Mouse (Mus musculus) thymus, postnatal 14 days (tissue): ENCODE measurements at regions not wholly inside any gene's neighbourhood (a gene's known extent, or its start where the extent isn't known, plus 50 kb on each side); places are given as distances from the start of the nearest gene placed in this dataset.

Source experiments
- DNase-seq: peaks from one replicate; pipeline ENCODE4 v3.0.0; 2021

DNA sequence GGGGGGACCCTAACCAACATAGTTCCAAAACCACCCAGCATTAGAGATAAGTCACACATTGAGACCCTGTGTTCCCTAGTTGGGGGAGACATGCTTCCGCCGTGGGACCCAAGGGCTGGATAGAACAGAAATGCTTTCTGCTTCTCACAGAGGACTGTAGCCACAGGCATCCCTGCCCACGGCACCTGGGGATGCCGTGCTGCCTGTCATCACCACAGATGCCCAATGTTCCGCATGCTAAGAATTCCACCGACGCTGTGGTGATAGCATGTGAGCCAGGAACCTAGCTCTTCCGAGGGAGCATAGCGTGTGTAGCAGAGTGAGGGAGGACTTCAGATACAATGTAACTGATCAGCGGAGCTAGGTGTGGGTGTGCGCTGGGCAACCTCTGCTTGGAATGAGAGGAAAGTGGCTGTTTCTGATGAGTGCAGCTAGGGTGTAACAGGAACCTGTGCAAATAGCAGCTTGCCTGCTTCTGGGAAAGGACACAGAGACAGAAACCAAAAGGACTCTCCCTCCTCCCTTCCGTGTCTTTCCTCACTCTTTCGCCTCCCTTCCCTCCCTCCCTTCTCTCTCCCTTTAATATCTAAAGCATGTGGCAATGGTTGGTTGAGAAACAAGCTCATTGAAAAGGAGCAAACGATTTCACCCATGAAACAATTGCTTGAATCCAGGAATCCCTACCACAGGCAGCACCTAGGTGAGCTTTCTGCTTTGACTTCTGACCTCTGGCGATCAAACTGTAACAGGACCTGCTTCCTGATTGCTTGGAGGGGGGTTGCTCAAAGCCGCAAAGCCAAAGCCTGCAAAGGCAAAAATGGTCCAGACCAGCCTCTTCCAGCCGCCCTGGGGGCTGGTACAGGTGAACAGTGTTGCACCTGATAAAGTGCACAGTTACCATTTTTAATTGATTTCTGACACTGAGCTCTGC lies 102.3 kb downstream of the Gm26897 start:
- DNase-seq, result no peak

DNA sequence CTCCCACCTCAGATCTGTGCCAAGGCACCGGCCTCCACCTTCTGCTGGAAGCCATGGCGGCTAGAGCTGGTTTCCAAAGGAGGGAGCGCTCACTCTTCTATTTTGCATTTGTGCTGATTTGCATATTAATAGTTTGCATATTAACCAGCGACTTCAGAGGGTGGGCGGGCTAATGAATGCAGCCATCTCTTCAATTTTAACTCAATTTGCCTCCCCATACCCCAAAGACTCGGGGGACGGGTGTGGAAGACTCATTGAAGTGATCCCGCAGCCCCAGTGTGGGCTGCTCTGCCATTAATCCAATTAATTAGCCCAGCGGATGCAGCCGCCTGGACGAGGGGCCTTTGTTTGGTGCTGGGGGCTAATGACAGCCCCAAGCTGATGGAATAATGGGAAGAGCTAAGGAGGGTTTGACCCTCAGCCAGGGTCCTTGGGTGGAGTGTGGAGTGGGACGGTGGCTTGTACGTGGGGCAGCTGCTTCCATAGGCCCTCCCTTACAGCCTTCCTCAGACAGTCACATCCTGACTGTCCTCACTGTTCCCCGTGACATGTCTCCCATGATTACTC lies 103.0 kb downstream of the Gm26897 start:
- DNase-seq, result no peak

DNA sequence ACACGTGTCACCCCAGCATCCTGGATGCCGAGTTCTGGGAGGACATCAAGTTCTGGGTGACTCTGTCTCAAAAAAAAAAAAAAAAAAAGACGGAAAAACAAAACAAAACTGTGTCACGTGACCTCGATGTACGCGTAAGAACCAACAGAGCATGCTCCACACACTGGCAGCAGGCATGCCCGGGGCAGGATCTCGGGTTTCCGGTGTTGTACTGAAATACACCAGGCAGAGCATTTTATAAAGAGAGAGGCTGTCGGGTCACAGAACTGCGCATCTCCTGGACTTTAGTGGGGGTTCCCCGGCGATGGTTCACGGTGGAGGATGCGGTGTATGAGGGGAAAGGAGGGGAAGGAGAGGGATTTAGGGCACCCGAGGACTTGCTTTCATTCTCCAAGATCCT lies 108.7 kb downstream of the Gm26897 start:
- DNase-seq, result peak; percentile 42

DNA sequence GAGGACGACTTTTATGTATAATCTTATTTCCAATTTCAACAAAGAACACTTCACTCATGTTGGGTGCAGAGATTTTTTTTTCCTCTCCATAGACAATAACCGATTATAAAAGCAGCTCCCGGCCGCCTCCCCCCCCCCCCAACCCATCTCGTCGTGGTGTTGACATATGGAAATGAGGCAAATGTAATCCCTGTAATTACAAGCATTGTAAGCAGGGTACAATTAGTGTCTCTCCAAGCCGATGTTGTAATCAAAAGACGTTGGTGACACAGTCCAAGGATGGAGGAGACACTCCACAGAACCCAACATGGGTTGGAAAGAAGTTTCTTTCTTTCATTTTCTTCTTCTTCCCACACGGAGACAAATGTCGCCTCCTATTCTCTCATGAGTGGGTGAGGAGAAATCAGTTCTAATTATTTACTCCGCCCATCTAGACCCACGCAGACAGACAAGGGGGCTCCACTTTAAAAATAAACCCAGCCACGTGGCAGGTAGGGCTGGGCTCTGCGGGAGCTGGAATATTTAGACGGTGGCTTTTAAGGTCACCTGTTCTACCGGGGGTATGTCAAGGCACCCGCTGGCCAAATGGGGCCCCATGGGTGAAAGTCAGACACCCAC lies 110.0 kb downstream of the Gm26897 start:
- DNase-seq, result no peak

DNA sequence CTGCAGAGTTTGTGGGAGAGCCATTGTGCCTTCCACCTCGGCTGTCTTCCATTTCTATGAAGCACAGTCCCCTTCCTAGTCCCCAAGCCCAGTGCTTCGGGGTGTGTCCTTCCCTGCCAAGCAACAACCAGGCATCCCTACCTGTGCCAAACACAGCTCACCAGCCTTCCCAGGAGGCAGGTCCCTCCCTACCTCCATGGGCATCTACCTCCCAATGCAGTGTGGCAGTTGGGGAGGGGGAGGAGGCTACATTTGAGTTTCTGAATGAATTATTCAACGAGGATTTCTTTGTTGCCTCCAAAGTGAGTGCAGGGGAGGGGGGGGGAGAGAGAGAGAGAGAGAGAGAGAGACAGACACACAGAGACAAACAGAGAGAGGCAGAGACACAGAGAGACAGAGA lies 110.8 kb downstream of the Gm26897 start:
- DNase-seq, result no peak

DNA sequence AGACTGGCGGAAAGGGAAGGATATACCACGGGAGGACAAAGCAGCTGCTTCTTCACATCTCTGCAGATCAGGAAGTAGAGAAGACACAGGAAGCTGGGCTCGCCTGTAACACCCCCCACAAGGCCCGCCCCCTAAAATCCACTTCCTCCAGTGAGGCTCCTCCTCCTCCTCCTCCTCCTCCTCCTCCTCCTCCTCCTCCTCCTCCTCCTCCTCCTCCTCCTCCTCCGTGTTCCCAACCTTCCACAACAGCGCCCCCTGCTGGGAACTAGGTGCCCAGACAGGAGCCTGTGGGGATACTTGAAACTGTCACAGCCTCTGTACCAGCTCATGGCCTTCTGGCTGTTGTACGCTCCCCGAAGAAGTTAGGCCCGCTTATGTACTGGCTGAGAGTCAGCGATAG lies 115.2 kb downstream of the Gm26897 start:
- DNase-seq, result peak; percentile 8

DNA sequence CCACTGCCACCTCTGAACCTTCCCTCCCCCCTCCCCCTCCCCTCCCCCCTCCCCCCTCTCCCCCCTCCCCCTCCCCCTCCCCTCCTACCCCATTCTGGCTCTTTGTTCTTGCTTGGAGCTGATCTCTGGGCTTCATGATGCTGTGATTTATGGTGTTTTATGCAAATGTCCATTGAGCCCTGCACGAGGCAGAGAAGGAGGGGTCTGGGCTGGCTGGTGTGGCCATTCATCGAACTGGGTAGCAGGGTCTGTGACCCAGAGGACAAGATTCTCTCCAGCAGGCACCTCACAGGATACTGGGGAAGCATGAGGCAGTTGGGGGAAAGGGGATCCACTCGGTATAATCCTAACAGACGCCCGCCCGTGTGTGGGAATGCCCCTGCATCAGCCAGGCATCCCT lies 119.0 kb downstream of the Gm26897 start:
- no peak for DNase-seq

DNA sequence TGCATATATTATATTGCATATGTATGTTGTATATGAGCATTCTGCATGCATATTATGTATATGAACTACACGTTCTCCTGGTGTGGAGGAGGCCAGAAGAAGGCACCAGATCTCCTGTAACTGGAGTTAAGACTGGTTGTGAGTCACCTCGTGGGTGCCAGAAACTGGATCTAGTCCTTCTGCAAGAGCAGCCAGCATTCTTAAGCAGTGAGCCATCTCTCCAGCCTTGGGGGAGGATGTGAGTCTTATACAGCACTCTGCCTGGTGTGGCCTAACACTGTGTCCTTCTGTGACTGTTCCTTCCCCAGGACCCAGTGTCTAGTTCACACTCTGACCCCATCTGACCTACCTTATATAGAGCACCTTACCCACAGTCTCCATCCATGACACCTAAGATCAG lies 121.6 kb downstream of the Gm26897 start:
- DNase-seq, result no peak

DNA sequence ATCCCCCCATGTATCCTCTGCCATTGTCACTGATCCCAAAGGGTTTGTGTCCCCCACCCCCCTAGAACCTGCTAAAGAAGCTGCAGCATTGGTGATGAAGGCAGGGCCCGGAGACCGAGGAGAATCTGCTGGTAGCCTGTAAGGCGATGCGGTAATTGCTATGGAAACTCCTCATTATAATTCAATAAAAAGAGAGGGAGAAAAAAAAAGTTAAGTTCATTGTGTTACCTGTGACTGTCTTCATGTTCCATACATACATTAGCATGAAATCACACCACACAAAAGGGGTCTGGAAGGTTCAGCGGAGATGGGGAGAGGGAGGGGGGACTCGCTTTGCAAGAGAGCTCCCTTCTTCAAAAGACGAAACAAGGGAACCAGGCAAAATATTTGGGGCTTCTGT lies 123.5 kb downstream of the Gm26897 start:
- DNase-seq, result no peak

DNA sequence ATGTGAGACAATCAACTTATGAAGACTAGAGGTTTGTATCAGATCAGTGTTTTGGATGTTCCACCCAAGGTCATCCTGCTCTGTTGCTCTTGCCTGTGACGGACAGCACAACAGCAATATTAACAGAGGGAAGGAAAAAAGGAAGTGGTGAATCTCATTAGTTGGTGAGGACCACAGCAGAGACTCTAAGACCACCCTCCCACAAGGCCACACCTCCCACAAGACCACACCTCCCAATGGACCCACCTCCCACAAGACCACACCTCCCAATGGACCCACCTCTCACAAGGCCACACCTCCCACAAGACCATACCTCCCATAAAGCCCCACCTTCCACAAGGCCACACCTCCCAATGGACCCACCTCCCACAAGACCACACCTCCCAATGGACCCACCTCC lies 126.7 kb downstream of the Gm26897 start:
- DNase-seq, result no peak

DNA sequence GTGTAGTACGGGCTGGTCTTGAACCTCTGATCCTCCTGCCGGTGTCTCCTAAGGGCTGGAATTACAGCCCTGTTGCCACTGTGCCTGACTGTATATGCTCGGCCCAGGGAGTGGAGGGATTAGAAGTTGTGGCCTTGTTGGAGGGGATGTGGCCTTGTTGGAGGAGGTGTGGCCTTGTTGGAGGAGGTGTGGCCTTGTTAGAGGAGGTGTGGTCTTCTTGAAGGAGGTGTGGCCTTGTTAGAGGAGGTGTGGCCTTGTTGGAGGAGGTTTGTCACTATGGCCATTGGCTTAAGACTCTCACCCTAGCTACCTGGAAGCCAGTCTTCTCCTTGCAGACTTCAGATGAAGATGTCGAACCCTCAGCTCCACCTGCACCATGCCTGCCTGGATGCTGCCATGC lies 128.6 kb downstream of the Gm26897 start:
- no peak for DNase-seq

DNA sequence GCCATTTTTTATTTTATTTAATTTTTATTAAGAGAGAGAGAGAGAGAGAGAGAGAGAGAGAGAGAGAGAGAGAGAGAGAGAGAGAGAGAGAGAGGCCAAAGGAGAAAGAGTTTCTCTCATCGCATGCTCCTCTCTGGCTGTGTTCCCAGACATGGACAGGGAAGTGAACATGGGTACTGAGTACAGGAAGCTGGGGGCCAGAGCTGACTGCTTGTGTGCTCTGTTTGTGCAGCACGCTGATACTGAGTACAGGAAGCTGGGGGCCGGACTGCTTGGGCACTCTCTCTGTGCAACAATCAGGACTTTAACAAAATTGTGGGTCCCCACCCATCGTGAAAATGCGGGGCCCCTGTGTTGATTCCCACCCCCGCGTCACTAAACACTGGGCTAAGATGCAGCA lies 130.2 kb downstream of the Gm26897 start:
- no peak for DNase-seq

DNA sequence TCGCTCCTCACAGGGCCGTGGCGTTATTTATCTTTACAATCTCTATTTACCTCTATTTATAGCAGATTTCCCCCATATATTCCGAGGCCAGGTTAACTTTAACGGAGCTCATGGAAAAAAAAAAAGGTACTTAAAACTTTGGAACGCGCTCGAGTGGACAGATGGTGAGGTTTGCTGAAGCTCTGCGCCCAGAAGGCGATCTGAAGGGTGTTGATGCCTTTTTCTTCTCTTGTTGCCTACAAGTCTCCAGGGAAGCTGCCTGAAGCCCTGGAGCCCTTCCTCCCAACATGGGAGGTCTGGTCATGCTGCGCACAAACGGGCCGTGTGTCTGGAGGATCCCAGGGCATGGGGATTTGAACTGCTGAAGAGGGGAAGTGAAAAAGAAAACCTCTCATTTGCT lies 130.9 kb downstream of the Gm26897 start:
- no peak for DNase-seq

DNA sequence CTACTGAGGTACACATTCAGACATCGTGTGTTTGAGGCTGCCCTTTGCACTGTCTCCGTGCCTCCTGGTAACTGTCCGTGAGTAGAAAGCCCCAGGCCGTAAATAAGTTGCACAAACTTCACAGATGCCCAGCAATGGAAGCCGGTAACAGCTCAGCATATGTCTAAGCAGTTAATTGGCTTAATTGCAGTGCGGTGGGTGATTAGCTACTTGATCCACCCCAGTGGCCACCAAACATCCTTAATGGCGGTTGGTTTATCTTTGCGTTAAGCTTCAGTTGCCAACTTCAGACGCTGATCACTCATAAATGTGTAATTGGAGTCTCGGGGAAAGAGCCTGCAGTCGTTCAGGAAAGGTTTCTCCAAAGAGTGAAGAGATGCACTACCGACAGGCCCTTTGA lies 135.3 kb downstream of the Gm26897 start:
- no peak for DNase-seq

DNA sequence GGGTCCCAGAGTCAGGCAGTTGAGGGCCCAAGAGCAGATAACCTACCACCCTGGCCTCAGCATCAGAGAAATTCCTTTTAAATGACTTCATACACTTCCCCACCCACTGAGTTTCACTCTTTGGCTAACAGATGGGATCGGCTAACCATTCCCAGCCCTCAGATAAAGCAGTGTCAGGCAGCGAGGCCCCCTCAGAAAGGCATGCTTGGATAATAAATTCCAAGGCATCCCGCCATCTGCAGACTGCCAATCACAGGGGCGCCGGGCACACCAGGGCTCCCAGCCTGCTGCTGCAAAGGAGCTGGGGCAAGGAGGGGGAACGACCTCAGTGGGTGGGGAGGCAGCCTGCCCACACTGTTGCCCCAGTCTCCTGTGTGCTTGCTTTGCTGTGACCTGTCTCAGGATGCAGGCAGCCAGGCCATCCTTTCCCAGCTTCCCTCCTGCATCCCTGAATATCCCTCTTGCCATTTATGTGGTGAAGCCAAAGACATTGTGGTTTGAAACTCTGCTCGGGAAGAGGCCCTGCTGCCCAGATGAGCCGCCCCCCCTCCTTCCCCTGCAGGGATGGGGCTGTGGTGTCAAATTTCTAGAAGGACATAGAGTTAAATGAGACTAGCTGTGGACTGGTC lies 143.6 kb downstream of the Gm26897 start:
- no peak for DNase-seq

DNA sequence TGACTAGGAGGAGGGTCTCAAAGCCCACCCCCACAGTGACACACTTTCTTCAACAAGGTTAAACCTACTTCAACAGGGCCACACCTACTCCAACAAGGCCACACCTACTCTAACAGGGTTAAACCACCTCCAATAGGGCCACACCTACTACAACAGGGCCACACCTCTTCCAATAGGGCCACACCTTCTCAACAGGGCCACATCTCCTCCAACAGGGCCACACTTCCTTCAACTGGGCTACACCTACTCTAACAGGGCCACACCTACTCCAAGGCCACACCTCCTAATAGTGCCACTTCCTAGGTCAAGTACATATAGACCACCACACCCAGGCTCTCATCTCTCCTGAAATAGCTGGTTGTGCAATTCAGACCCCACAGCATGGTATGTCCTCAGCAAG lies 145.3 kb downstream of the Gm26897 start:
- no peak for DNase-seq

DNA sequence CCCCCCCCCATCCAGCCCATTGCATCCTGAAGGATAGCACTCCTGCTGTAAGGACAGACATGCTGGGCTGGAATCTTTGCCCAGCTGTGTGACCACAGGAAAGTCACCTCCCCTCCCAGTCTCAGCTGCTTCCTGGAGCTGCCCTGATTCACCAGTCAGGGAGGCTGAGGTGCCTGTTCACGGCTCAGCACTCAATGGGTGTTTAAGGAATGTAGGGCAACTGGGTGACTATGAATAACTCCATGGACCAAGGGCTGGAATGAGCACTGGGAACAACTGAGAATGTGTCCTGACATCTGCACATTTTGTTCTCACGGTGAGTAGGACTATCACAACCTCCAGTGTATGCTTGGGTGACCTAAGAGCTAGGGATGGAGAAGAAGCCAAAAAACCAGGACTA lies 146.5 kb downstream of the Gm26897 start:
- DNase-seq, result no peak

DNA sequence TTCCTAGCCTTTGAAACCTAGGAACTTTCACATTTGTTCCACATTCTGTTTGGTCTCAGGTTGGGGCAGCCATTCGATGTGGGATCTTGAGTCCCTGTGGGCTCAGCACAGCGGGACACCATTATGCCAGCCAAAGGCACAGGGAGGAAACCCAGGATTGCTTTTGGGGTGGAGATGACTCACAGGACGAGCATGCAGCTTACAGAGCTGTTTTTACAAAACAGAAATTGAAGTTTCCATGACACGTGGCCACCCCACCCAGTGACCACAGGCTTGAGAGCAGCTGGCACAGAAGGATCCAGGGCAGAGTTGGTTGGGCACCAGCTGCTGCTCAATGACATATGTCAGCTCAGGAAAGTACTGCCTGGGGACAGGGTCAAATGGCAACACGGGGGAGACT lies 147.8 kb downstream of the Gm26897 start:
- no peak for DNase-seq

DNA sequence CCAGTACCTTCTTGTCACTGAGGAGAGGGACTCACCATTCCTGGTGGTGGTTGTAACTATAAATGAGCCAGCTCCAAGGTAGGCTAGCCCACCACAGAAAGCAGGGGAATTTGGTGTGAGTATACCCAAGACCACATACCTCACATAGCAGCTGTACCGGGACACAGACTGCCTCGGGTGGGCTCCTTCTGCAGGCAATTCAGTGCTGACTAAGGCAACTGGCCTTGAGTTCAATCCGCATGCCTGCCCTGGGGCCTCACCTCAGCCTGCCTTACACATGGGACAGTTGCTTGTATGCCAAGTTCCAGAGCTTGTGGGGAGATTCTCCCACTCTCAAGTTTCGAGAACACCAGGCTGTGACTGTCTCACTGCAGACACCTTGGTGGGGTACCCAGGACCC lies 153.6 kb downstream of the Gm26897 start:
- DNase-seq, result no peak

DNA sequence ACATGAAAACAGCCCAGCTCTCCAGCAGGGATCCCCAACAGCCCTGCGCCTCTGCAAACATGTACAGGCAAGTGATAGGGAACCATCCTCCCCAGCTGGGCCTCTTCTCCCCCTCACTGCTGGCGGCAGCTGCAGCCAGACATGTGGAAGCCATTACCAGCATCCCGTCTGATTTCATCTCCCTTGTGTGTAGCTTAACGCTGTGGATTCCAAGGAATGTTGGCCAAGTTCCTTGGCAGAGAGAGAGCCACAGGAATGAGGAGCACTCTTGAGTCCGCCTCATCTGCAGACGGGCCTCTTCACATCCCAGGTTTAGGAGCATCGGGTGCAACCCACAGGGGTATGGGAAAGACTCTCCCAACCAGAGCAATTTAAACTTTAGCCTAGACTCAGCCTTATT lies 157.1 kb downstream of the Gm26897 start:
- DNase-seq, result no peak

DNA sequence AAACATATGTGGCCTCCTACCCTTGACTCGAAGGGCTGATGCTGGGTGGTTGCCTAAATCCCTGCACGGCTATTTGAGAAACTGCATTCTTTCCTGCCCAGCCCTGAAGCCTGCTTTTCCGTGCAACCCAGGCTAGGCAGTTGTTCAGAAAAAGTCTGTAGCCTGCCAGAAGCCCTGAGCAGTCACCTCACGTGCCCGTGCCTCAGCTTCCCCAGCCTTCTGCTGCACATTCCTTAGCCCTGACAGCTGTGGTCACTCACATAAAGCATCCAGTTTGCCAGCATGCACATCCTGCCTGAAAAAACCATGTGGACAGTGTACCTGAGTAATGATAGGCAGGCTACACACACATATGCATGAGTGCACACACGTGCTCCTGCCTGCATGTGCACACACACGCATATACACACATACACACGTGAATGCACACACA lies 157.6 kb downstream of the Gm26897 start:
- no peak for DNase-seq

DNA sequence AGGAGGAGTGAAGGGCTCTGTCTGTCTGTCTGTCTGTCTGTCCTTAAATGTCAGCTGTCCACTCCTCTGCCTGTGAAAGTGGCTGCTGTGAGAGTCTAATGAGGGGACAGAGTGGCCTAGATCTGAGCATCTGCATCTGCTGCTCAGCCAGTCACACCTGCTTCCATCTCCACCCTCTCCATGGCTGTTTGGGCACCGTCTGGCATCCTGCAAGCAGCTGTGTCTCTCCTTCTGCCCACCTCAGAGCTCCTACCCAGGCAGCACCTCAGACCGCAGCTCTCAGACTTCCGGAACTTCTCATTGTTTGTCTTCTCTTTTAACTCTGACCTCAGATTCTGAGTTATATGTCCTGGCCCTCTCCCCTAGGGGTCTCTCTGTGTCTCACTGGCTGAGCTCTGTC lies 159.2 kb downstream of the Gm26897 start:
- peak; percentile 71 for DNase-seq

DNA sequence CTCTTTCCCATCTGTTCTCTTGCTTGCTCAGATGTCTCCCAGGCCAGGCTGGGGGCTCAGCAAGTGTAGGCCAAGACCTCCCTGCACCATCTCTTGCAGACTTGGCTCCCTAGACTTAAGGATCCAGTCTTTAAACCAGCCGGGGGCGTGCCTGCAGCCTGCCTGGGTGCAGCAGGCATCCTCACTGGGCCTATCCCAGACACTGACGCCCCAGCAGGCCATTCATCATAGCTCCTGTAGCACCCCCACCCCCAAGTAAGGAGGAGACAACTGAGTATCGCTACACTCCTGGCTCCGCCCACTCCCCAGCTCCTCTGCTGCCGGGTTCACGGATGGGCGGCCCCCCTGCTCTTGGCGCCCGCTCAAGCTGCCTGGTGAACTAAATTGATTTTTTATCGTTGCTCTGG lies 160.2 kb downstream of the Gm26897 start:
- peak; percentile 78 for DNase-seq

DNA sequence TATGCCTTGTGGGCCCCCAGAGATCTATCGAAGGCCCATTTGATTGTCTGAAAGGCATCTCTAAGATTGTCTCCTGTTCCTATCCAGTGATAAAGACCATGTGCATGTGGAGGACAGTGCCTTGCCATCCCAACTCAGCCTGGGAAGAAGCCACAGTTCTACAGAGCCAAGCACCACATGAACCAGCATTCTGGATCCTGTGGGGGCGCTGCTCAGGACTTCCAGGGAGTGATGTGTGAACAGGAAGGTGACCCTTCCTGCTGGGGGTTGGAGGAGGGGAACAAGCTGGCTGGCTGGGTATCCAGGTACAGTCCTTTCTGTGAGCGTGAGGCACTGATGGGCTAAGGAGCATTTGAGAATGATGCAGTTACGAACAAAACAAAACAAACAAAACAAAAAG lies 163.8 kb downstream of the Gm26897 start:
- no peak for DNase-seq
